Mouse (Mus musculus) hindlimb bud, embryonic 11.5 days (tissue): Measurements from ENCODE around the gene Hcrt.

ENCODE experiments used
- DNase-seq: peaks from one replicate; pipeline ENCODE4 v3.0.0-alpha.2; 2012; ENCODE audit warnings: low read depth, low spot score; ENCODE audit errors: extremely low spot score

The Hcrt gene

GRCm38 (mm10) chr11:100713174-100713573, 49.6 kb downstream of the Hcrt start:
- no peak for DNase-seq

GRCm38 (mm10) chr11:100711783-100712615, 50.7 kb downstream of the Hcrt start, which contains the start of gene Kat2a:
TSS of gene Kat2a (minus strand) at chr11:100712465.
- no peak for DNase-seq
